Mouse (Mus musculus) gastrocnemius, adult 8-10 months (tissue): Measurements from ENCODE around the gene Phip. TPM values are rescaled to one million over a fixed set of nuclear protein-coding genes. Genes with fewer than 3 reads are reported as not detected.

Experiments
- DNase-seq, 2 experiments: peaks; one replicate each; pipeline ENCODE4 v3.0.0; 2022; ENCODE audit warnings: low spot score in 2 of 2
- total RNA-seq, 4 experiments: library from RNA; stranded (reverse); gene quantifications; 2 replicates each; pipeline ENCODE4 v1.2.4; 2022

Phip gene
- total RNA-seq: 10 to 100 TPM; 21.4 to 30.8 (median 24.2) TPM

GRCm38 (mm10) chr9:82975342-82976215, at the start of gene Phip:
TSS of gene Phip (minus strand) at chr9:82975516.
- peak; percentile 88 to 91 for DNase-seq

GRCm38 (mm10) chr9:83023724-83024123, 48.4 kb upstream of the Phip start:
- DNase-seq: peak in 1 of 2 experiments; percentile 12

- no peak for DNase-seq
Observed at GRCm38 (mm10) chr9:83014516-83014915, 39.2 kb upstream of the Phip start.

GRCm38 (mm10) chr9:83008306-83008705, 33.0 kb upstream of the Phip start:
- DNase-seq: no peak

- DNase-seq: no peak
Observed at GRCm38 (mm10) chr9:83001342-83001741, 26.0 kb upstream of the Phip start.

GRCm38 (mm10) chr9:82997765-82998500, 22.6 kb upstream of the Phip start:
- DNase-seq: no peak

- no peak for DNase-seq
Observed at GRCm38 (mm10) chr9:82976936-82977335, 1.6 kb upstream of the Phip start.

GRCm38 (mm10) chr9:82976219-82976618, 903 bp upstream of the Phip start:
- DNase-seq: no peak

- no peak for DNase-seq
Observed at GRCm38 (mm10) chr9:82974962-82975341, 364 bp downstream of the Phip start.

- peak; percentile 78 to 83 for DNase-seq
Observed at GRCm38 (mm10) chr9:82974187-82974861, 992 bp downstream of the Phip start.

- DNase-seq: no peak
Observed at GRCm38 (mm10) chr9:82973321-82973892, 1.9 kb downstream of the Phip start.

GRCm38 (mm10) chr9:82971433-82971832, 3.9 kb downstream of the Phip start:
- no peak for DNase-seq

- no peak for DNase-seq
Observed at GRCm38 (mm10) chr9:82967076-82967621, 8.2 kb downstream of the Phip start.

- DNase-seq: no peak
Observed at GRCm38 (mm10) chr9:82963981-82964380, 11.3 kb downstream of the Phip start.

GRCm38 (mm10) chr9:82961352-82961751, 14.0 kb downstream of the Phip start:
- no peak for DNase-seq

- DNase-seq: no peak
Observed at GRCm38 (mm10) chr9:82955267-82955666, 20.0 kb downstream of the Phip start.

- no peak for DNase-seq
Observed at GRCm38 (mm10) chr9:82952330-82952729, 23.0 kb downstream of the Phip start.

- DNase-seq: no peak
Observed at GRCm38 (mm10) chr9:82951435-82952004, 23.8 kb downstream of the Phip start.

GRCm38 (mm10) chr9:82907246-82907645, 68.1 kb downstream of the Phip start:
- no peak for DNase-seq

GRCm38 (mm10) chr9:82888645-82889044, 86.7 kb downstream of the Phip start:
- no peak for DNase-seq

GRCm38 (mm10) chr9:82884177-82884576, 91.1 kb downstream of the Phip start:
- no peak for DNase-seq
